Mouse (Mus musculus) lung, postnatal 4 days (tissue): ENCODE measurements around the gene Slc6a6.

Source experiments
- DNase-seq, 2 experiments: peaks; one replicate each; pipeline ENCODE4 v3.0.0; 2021

The Slc6a6 gene

GRCm38 (mm10) chr6:91795640-91796039 is 111.8 kb downstream of the Slc6a6 start:
- no peak for DNase-seq

- no peak for DNase-seq
Measured at GRCm38 (mm10) chr6:91796064-91796463, 112.2 kb downstream of the Slc6a6 start.

GRCm38 (mm10) chr6:91796736-91797135 is 112.9 kb downstream of the Slc6a6 start:
- no peak for DNase-seq

DNA sequence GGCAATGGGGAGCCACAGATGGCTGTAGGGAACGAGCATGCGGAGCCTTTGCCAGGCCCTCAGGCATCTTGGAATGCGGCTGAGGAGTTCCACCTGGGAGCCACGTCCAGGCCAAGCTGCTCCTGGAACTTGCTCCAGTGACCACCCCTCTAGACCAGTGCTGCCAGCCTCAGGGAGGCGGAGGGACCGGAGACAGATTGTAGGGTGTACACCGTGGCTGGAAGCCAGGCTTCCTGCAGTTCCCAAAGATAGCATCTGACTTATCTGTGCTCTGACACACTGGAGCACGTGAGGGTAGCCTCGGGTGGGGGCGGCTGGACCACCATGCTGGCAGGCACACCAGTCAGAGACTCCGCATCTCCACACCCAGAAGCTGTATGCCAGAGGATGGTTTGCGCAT is 114.6 kb downstream of the Slc6a6 start:
- DNase-seq: no peak

DNA sequence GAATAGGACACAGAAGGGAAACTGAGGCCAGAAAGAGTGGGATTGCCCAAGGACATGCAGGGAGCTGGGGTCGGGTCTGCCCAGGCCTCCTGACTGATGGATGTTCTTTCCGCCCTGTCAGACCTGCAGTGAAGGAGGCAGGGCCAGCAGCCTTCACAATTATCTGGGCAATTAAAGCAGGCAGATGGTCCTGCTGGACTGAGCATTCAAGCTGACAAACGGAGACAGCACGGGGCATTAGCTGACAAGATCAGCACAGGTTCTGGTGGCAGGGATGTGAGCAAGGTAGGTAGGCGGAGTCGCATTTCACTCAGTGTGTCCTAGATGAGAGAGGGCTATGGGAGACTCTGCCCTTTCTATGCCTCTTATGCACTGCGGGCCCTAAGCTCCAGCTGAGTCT is 120.3 kb downstream of the Slc6a6 start:
- no peak for DNase-seq

DNA sequence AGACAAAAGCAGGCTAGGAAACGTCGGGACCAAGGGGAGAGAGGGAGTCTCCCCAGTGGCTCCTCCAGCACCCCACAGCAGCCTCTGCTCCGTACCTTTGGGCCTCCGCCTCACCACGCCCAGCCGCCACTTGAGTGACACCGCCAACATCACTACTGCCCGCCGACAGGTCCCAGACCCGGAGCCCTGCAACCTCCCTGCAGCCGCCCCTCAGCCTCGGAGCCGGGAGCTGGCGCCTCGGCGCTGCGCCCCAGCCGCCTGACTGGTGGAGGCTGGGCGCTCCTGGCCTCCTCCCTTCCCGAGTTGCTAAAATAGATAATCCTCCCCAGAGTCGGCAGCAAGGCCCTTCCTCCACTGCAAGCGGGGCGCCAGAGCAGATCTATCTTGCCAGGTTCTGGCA is 123.3 kb downstream of the Slc6a6 start:
- DNase-seq: no peak

DNA sequence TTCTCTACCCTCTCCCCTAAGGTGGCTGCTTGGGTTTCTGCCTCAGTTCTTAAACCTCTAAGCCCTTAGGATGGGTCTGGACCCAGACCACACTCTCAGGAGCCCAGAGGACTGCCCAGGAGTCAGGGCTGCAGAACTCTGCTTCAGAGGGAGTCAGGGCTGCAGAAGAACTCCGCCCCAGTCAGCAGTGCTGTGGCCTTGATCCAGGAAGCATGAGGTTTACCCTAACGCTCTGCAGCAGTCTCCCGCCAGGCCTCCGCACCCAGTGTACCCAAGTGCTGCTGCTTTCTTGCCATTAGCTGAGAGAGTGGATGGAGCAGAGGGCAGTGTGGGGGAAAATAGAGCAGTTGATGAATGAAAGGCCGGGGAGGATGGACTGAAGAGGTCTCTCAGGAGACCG is 124.2 kb downstream of the Slc6a6 start:
- DNase-seq: no peak
